Mouse (Mus musculus): Measurements from ENCODE around the gene Med27.
A peak's percentile ranks its signal among the peaks of the same experiment; 100 is the strongest.
"Not testable (repeated sequence)": the region's sequence is repeated elsewhere in the genome, so short reads cannot be mapped to it uniquely, and the experiment has no call there.

The Med27 gene

DNA sequence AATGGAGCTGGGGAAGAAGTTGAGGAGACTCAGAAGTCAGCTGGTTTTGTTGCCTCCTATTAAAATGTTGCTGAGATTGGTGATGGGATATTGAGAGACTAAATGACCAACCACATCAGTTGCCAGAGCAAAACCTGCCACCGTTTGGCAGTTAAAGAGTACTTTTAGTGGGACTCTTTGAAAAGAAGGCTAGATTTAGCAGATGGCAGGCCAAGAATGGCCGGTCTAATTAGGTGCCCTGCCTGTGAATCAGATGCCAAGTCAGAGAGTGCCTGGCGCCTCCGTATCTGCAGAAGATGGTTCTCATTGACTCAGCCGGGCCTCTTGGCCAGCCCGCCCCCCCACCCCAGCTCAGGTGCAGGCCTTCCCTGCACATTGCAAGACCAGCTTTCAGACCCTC is 173.6 kb downstream of the Med27 start:
- no peak for DNase-seq (ENCODE audit: low spot score)

DNA sequence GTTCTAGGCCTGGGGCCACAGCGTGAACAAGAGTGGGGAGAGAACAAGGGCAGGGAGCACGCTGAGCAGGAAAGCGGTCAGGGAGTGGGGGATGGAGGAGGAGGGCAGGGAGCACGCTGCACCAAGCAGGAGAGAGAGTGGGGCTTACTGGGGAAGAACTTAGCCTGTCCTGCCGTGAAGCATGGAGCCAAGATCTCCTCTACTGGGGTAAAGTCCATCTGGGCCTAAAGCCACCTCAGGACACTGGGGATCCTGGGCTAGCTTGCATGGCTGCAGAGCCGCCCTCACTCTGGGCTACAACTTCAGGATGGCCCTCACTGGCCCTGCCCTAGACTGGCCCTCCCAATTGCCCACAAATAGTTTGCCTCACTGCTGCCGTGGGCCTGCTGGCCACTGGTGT is 174.9 kb downstream of the Med27 start:
- DNase-seq (ENCODE audit: low spot score), result no peak

DNA sequence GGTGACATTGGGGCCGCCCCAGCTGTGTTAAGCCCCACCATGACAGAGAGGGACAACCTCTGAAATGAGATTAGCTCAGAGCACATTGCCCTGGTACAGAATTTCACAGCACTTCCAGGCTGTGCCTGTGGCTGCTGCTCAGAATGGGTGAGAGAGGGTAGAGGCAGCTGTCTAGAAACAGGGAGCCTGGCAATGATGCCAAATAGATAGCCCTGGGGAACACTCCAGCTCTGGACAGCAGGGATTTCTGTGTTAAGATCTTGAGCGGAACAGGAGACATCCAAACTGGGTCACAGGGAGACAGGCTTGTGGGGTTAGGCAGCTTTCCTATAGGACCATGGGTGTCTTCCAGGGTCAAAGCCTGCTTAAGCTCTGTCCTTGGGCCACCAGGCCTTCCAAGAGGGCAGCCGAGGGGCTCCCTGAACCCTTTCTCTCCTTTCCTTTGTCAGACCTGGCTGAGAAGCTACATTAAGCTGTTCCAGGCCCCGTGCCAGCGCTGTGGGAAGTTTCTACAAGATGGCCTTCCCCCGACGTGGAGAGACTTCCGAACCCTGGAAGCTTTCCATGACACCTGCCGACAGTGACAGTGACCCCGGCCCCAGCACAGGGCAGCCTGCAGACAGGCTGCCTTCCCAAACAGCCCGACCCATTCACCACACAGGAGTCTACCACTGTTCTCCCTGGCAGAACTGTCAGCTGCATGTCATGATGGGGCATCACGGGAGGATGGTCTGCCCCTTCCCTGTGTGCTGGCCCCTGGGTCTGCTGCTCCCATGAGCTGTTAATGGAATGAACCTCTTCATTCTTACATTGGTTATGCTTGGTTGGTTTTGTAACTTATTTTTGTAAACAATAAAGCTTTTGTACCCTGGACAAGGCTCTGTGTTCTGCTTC is 177.5 kb downstream of the Med27 start:
- no peak for DNase-seq (ENCODE audit: low spot score)

DNA sequence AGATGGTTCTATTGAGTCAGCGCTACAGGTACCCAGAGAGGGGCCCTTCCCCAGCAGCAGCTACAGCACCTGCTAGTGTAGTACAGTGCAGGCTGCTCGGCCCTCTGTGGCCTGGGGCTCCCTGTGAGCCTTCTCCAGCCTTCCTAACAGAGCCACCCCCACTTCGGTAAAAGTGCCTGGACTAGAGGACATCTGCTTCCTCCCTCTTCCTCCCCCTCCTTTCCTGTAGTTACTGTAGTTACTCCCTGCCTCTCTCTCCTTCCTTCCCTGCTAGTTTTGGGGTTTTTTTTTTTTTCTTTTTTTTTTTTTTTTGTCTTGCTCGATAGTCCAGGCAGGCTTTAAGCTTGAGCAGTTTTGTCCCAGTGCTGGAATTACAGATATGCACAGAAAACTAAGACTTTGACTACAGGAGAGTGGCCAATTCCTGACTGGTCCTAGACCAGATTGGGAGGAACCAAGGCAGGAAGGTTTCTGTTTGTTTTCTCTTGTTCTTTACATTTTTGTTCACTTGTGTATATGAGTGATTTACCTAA is 178.7 kb downstream of the Med27 start:
- DNase-seq (ENCODE audit: low spot score), result no peak

DNA sequence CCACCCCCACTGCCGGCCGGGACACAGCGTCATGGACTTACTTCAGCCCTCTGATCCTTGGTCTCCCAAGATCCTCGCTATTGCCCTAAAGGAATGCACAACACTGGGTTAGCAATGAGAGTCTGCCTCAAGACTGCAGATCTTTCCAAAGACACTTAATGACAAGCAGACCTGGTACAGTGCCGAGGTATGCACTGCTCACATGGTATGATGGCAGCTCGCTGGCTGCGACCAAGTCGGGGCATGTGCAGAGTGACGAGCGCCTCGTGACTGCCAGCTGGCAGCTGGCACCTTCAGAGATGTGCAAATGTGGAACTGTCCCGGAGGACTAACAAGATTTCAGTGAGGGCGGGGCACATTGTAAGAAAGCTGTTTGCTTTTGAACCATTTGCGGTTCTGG is 179.6 kb downstream of the Med27 start:
- no peak for DNase-seq (ENCODE audit: low spot score)

DNA sequence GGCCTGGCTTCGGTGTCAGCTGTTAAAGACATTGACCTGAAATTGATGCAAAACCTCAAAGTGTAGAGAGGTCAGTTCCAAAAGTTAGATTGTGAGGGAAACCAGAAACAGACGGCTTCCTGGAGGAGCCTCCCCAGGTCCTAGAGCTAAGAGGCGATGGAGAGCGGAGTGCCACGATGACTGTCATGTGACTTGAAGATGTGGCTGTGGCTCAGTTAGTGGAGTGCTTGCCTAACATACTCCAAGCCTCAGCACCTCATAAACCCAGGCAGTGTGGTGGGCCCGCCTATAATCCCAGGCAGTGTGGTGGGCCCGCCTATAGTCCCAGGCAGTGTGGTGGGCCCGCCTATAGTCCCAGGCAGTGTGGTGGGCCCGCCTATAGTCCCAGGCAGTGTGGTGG is 180.9 kb downstream of the Med27 start:
- DNase-seq (ENCODE audit: low spot score), result not testable (repeated sequence)

DNA sequence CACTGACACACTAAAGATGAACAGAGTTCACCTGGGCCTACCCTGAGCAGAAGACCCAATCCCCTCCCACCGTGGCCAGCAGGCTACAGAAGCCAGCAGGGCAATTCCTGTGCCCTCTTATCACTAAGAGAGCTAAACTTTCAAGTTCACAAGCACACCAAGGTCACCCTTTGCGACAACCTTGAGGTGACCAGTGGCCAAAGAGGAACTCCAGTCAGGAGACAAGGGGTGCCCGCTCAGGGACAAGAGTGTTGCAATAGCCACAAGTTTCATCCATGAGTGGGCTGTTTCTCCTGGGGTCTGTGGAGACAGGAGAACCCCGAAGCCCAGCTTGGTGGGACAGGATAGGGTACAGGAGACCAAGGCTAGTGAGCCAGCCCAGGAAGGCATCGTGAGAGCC is 182.2 kb downstream of the Med27 start:
- no peak for DNase-seq (ENCODE audit: low spot score)

DNA sequence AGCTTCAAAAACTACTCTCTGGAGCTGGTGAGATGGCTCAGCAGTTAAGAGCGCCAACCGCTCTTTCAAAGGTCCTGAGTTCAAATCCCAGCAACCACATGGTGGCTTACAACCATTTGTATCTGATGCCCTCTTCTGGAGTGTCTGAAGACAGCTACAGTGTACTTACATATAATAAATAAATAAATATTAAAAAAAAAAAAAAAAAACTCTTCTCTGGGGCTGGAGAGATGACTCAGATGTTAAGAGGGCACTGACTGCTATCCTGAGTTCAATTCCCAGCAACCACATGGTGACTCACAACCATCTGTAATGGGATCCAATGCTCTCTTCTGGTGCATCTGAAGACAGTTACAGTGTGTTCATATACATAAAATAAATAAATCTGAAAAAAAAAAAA is 183.2 kb downstream of the Med27 start:
- DNase-seq (ENCODE audit: low spot score), result not testable (repeated sequence)

DNA sequence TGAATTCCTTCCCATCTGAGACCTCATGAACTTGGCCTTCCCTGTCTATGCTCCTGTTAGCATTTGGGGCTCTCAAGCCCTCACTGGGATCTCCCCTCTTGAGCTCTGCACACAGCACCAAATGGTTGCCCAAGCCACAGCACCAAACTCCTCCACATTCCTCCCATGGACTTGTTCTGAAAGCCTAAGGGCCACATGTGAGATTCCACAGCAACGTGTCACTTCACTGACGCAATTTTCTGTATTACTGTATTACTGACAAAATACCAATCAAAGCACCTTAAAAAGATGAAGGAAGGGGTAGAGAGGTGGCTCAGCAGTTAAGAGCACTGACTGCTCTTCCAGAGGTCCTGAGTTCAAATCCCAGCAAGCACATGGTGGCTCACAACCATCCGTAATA is 185.6 kb downstream of the Med27 start:
- no peak for DNase-seq (ENCODE audit: low spot score)

DNA sequence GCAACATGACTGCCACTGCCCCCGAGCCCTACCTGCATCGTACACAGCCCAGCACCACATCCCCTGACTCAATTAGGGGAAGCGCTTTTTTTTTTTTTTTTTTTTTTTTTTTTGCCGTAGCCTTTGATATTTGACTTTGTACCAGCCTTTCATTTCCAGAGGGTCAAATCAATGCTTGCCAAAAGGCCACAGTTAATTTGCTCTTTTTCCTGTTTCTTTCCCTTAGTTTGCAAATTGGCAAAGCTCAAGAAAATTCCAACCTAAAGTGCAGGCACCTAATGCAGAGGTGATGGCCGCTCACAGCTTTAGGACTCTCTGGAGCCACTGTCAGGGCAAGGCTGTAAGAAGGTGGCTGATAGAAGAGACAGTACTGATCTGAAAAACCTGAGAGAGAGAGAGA is 186.3 kb downstream of the Med27 start:
- no peak for DNase-seq (ENCODE audit: low spot score)

DNA sequence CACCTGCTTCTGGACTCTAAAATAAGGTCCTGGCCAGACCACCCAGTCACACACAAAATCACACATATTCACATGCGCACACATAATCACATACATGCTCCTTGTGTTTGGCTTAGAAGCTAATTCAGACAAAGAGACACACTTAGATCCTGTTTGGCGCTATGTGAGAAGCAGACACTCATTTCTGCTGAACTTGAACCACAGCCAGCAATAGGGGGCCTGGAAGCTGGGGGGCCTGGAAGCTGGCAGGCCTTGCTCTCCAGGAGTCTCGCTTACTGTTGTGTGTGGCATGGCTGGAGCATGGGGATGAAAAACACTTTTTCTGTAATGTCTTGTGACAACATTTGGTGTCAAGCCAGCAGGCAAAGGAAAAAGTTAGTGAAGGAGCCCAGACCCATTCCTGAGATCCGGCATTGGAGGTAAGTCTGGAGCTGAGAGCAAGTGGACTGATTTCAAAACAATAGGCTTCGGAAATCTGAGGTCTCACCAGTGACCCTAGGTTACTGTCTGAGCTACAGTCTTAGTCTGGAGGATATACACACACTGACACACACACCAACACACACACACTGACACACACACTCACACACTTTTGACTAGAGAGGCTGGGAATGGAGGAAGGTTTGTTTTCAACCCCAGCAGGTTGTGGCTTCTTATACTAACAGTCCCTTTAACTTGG is 189.1 kb downstream of the Med27 start:
- no peak for DNase-seq (ENCODE audit: low spot score)

DNA sequence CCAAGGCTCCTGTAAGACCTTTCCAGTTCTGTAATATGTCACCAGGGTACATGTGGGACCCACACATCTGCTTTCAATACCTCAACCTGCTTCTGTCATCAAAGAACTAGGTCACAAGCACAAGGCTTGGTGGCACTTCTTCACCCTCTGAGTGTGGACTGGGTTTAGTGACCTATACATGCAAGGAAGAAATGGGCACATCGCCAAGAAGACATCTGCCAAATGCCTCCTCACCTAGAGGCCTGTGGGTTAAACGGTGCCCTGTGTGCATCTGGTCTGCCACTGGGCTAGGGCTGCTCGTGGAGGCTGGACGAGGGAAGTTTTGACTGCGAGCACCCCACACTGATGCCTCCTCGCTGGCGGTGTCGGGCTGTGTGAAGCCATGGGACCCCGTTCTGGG is 189.9 kb downstream of the Med27 start:
- no peak for DNase-seq (ENCODE audit: low spot score)

DNA sequence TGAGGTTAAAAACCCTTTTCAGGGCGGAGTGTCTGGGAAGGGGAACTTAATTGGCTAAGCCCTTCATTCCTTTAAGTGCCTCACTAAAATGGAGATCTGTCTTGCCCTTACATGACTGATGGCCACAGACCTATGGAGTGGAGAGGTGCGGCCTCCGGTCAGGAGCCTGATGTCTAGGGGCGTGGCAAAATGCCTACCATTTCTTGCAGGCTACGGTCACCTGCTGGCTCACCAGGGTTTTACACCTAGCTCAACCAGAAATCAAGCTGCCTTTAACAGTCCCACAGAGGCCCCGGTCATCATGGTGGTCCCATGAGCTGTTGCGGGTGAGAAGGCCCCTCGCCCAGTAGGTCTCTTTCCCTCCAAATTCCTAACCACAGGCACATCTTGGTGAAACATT is 190.7 kb downstream of the Med27 start:
- DNase-seq (ENCODE audit: low spot score), result no peak

DNA sequence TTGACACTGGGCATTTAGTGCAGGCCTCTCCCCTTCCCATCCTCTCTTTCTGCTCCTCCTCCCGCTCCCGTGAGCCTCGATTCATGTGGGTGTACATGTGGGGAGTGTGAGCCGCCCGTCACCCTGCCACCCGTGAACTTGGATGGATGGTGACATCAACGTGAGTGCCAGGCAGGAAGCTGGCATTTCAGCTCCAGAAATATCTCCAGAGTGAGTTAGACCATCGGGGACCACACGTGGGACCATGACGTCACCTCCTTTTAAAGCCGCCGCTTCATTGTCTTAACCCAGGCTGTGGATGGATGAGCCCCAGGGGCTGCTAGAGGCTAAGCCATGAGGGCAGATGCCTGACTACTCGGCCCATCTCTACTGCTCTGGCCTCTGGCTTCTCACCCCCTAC is 195.4 kb downstream of the Med27 start:
- DNase-seq (ENCODE audit: low spot score), result no peak

DNA sequence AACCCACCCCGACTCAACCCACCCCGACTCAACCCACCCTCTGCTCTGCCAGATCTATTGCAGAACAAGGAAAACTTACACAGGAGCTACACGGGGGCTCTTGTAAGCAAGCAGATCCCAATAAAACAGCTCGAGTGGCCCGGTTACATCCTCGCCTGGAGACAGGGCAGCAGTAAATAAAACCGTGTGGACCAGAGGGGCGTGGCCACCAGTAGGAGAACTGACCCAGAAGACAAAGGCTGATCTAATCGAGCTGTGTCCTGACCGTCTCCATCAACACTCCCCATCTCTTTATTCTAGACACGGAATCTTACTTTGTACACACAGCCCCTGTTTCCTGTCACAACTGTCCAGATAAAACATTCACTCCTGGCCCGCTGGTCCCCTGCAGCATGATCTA is 200.0 kb downstream of the Med27 start:
- no peak for DNase-seq (ENCODE audit: low spot score)

DNA sequence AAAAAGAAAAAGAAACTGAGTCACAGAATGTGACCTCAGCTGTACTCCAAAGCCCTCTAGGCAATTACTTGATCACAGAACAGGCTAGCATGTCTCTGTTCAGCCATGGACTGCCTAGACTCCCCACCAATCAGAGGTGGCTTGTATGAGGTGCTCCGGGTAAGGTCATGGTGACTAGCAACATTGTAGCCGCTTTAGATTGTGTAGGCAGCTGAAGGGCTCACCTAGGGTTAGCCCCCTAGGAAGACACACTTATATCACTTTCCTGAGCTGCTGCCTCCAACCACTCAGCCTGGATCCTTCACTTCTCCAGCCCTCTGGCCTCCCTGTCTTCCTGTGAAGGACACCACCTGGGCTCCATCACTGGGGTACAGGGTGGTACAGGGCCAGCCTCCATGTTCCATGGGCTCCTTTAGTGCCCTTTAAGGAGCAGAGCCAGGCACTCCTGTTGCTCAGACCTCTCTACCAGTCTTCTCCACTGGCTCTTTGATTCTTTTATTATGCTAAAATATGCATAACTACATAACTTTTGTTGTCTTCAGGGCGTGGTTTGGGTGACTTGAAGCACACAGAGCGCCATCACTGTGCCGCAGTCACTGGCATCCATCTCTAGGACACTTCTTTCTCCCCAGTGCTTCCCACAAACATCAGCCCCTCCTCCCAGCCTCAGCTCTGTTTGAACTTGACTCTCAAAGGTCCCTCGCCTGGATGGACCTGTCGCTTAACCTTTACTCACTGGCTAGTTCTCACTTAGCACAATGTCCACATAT is 205.4 kb downstream of the Med27 start:
- DNase-seq (ENCODE audit: low spot score), result peak; percentile 73

DNA sequence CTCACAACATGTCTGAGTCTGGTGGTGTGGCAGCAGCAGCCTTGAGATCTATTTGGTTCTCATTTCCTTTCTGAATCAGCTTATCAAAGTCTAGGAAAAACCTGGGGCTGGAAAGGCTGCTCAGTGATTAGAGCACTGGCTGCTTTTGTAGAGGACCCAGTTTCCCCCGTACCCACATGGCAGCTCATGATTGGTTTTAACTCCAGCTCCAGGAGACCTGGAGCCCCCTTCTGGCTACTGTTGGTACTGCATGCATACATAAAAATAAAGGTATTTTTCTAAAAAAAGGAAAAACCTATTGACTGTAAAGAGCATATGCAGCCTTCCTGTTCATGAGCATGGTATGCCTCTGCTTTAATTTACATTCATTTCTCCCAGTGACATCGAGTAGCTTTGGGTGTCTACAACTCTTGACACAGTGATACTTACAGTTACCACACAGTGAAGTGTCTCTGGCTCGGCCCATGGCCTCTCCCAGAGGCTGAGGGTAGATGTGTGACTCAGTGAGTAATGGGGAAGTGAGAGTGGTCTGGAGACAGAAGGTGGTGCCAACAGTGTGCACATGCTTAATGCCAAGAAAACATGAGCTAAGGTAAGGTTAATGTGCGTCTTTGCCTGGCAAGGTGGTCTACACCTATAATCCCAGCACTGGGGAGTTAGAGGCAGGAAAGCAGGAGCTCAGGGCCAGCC is 207.5 kb downstream of the Med27 start:
- no peak for DNase-seq (ENCODE audit: low spot score)

DNA sequence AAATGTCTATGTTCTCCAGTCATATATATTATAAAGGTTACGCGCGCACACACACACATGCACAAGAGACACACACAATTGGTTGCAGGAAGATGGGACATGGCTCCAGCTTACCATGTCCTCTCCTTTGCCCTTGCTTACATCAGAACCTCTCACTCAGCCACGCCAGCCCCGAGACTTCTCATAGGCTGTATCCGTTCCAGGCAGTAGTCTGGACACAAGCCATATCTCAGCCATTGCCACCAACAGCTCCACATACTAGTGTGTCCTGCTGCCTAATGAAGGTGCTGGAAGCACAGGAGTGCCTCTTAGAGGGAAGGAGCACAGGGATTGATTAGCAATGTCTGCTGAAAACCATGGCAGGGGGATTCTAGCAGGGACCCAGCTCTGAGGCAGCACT is 211.9 kb downstream of the Med27 start:
- no peak for DNase-seq (ENCODE audit: low spot score)

DNA sequence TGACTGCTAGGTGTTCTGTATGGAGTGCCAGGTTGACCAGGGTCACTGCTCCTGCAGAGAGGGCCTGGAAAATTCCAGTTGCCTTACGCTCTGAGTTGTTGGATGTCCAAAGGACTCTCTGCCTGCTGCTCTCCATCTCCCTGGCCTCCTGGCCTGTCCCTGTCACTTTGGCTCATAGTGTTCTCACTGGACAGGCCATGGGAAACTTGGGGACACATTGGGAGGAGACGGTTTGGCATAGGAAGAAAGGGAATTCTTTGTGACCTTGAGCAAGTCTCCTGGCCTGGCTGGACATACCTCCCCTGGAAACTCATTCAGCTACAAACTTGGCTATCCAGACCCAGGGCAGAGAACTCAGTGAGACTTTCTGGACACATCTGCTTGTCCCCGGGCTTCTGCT is 213.3 kb downstream of the Med27 start:
- no peak for DNase-seq (ENCODE audit: low spot score)

DNA sequence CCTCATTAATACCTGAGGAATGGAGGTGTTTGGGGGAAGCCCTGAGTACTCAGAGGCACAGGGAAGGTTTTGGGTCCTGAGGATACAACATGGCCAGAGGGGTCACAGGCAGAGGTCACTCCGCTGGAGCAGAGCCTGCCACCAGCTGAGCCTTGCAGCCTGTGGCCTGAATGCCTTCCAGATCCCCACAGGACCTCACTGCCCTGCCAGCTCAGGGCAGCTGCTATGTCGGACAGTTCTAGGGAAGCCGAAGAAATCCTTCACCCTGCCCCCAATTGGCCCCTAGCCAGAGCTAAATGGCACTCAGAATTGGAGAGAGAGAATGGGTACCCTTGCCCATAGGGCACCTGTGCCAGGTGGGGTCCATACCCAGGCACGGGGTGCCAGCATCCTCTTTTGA is 214.8 kb downstream of the Med27 start:
- no peak for DNase-seq (ENCODE audit: low spot score)

DNA sequence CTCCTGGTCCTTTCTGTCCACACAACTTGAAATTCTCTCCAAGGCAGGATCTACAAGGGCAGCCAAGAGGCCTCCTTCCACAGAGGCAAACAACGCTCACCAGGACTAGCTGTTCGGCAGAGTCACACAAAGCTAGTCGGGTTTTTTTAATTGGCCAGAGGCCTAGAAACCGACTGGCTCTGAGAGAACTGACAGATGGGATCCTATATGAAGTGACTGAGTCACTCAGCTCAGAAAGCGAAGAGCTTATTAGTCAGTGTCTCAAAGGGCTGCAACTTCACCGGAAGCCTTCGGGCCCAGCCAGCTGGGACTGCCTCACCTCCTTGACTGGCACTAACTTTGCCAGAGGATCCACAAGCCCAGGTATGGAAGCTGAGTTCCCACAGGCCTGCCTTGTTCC is 217.4 kb downstream of the Med27 start:
- no peak for DNase-seq (ENCODE audit: low spot score)
